Mouse (Mus musculus) CD8-positive naive resting alpha-beta T cell, adult 2 months (primary cell): ENCODE data around the gene Ugt1a10.

Source experiments
- DNase-seq, 2 experiments: peaks; one replicate each; pipeline ENCODE4 v3.0.0; 2022; ENCODE audit warnings: low read depth in 2 of 2, low spot score in 2 of 2

The Ugt1a10 gene

DNA sequence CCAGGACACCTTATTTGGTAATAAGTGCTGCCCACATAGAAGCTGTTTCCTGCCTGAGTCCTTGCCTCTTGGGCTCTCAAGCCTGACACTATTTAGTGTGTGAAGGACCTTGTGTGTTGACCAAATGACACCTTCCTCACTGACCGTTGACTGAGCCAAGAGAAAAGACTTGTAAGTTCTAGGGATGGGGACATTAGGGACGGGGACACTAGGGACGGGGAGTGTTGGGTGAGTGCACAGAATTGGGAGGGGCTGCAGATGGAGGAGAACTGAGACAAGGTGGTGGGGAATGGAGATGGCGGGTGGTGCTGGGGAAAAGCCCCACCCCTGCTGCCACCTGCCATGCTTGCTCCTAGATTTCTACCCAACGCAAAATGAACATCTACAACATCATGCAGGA, 174.8 kb downstream of the Ugt1a10 start:
- no peak for DNase-seq

DNA sequence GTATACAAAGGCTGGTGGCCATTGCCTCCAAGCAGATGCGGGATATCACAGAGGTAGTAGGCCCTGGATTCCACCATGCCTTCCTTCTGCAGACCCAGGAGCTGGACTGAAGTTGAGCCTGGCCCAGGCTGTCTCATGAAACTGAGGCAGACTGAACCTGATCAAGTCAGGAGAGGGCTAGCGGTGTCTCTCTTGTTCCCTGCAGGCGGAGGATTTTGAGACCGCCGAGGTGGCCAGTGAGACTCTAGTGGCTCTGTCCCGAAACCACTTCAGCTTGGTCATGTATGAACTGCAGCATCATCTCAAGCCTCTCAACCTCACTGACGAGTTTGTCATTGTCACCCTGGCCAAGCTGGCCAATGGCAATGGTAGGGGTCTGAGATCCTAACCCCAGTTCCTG, 175.2 kb downstream of the Ugt1a10 start:
- DNase-seq: no peak

DNA sequence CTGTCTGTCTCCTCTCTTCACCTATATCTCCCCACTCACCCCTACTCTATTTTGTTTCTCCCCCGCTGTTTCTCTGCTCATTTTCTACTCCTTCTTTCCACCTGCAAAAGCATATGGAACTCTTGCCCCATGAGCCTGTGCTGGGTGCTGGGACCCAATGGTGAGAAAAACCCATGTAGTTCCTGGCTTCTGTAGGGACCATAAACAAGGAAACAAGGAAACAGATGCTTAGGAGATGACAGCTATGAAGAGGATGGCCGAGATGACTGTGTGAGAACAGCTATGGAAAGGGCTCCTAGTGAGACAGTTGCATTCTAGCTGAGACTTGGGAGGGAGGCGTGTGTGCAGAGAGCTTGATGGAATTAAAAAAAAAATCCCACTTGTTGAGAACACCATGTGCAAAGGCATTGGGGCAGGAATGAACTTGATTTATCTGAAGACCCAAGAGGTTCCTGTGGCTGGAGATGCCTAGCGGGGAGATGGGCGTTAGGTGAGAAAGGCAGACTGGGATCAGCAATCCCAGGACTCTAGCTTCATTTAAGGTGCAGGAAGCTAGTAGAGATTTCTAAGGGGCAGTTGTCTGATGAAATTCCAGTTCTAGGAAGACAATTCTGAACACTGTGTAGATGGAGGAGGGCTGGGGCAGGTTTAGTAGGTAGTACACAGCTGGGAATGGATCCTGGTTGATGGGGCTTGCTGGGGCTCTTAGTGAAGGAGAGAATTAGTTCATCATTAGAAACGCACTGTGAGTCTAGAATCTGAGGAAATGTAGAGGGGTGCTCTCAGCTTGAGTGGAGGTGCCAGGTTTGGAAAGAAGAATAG, 176.0 kb downstream of the Ugt1a10 start:
- no peak for DNase-seq

DNA sequence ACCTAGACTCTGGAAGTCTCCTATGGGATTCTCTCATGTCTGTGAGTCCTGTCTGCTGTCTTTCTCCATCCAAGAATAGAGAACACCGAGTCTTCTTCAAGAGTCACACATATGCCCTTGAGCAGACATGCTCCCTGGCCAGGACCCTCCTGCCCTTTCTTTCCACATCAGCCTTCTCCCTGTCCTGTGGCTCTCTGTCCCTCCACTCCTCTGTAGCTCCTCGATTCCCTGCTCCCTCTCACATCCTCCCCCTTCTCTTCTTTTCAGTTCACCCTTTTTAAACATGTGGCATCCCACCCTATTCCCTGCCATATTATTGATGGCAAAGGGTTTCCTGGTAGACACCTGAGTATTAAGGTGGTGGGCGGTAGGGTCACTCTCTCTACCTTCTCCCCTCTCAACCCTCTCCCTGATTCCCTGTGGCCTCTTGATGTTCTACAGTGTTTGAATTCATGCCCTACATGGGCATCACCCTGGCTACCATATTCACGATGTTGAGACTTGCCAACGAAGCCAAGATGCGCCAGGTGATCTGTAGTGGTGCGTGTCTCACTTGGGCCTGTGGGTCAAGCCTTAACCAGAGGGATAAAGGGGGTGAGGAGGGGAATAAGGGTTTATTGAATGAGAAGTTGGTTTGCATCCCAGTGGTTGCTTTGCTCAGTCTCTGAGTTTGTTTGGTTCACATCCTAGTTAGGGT, 176.8 kb downstream of the Ugt1a10 start:
- no peak for DNase-seq

DNA sequence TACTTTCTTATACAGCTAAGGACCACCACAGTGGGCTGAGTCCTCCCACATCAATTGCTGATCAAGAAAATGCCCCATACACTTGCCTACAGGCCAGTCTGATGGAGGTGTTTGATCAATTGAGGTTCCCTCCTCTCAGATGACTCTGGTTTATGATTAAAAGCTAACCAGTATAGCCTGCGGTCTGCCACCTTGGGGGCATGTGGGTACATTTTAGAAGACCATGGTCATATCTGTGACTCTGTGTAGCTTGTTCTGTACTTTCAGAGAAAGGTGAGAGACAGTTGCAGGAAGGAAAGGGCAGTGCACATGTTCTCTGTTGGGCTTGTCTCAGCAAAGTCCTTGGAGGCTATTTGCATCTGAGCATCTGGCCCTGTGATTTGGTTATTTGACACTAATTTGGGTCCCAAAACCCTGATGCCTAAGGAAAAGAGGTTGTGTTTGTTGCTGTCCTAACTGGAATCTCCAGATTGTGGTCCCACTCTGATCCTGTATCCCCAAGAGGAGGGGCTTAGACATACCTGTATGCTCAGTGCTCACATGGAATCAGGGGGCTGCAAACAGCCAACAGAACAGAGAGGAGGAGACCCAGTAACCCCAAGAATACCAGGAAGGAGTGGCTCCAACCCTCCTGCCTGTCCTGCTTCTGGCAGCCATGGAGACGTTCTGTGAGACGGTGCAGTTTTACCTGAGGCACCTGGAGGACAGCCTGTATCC, 177.6 kb downstream of the Ugt1a10 start:
- DNase-seq: no peak

DNA sequence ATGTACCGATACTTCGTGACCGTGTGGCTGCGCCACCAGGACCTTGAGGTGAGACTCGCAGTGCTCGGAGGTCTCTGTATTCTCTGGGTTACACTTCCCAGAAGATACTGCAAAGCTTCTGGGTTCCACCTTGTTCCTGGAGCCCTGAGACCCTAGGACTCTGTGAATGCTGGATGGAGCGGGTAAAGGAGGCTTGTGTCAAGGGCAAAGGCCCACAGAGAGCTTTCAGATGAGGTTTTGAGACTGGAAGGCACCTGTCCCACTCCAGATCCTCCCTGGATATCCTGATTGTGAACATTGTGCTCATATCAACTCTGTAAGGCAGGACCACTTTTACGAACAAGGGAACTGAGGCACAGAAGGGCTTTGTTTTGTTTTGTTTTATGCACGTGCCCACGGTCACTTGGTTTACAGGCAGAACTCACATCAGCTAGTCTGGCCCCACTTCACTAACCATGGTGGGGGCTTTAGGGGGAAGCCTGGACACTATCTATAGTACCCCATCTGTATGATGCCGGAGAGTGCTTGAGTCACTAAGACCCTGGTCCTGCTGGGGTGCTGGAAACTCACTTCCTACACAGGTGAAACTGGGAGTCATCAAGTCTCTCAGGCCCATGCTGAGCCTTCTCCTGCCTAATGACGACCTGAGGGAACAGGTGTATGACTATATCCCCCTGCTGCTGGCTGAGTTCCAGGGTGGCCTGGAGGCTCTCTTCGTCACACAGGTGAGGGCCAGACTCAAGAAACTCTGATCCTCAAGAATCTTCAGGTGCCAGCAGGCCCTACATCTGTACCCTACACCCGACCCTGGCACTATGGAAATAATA, 178.4 kb downstream of the Ugt1a10 start:
- DNase-seq: no peak

DNA sequence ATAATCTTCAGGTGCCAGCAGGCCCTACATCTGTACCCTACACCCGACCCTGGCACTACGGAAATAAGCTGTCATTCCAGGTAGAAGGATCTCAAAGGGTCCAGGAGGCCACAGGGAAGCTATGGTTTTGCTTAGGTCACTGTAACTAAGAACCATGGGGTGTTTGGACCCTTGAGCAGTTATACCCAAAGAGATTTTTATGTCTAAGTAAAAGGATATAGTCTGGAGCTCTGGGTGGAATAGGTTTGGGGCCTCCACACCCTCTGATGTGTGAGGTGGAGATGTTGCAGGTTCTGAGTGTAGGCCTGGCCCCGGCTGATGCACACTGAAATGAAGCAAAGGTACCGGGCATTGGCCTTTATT, 179.0 kb downstream of the Ugt1a10 start:
- no peak for DNase-seq

GRCm38 (mm10) chr1:88234646-88235045, 179.5 kb downstream of the Ugt1a10 start:
- no peak for DNase-seq

DNA sequence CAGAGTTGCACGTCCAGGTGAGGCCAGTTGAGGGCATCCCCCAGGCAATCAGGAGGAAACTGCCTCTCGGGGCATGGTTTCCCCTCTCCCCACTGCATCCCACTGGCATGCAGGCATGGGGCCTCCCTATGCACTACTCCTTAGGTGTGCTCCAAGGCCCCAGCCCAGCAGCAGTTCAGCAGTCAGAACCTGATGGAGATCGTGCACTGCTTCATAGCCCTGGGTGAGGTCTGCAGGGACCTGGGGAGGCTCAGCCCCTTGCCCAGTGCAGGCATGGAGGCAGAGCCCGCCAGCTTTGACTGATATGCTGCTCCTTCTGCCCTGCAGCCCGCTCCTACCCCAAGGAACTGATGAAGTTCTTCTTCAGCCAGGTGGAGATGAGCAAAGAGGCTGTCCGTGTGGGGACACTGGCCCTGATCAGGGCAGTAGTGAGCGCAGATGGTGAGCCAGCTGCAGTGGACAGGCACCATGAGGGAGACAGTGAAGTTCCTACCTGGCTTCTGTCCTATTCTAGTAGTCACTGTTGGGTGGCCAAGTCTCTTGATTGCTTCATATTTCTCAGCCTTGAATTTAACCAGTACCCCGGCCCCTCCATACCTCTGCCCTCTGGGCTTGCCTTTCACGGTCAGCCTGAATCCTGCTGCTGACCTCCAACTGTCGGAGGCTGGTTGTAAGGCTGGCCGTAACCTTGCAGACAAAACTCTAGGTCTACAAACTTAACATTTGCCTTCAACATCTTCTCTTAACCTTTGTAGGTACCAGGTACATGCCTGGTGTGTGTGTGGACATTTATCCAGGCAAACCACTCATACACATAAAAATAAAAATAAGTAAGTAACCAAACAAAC, 180.1 kb downstream of the Ugt1a10 start:
- DNase-seq: no peak

GRCm38 (mm10) chr1:88235894-88236415, 180.8 kb downstream of the Ugt1a10 start:
- no peak for DNase-seq

- DNase-seq: no peak
Measured at GRCm38 (mm10) chr1:88237311-88237710, 182.1 kb downstream of the Ugt1a10 start.

GRCm38 (mm10) chr1:88238771-88239170, 183.6 kb downstream of the Ugt1a10 start:
- no peak for DNase-seq

GRCm38 (mm10) chr1:88240072-88240471, 184.9 kb downstream of the Ugt1a10 start:
- no peak for DNase-seq

DNA sequence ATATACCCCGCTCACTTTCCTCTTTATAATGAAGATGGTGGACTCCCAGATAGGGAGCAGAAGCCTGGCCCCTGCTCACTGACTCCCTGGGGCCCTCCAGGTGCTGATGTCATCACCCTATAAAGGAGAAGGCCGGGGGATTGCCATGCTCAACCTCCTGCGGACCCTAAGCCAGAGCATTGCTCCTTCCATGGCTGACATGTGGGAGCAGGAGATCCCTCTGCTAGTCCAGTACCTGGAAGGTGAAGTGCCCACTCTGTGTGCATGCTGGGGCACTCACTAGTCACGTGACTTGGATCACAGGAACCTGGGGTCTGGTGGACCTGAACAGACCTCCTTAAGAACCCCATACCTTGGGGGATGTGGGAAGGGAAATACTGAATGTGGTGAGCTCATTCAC, 185.4 kb downstream of the Ugt1a10 start:
- no peak for DNase-seq

GRCm38 (mm10) chr1:88243861-88244260, 188.7 kb downstream of the Ugt1a10 start:
- DNase-seq: no peak

DNA sequence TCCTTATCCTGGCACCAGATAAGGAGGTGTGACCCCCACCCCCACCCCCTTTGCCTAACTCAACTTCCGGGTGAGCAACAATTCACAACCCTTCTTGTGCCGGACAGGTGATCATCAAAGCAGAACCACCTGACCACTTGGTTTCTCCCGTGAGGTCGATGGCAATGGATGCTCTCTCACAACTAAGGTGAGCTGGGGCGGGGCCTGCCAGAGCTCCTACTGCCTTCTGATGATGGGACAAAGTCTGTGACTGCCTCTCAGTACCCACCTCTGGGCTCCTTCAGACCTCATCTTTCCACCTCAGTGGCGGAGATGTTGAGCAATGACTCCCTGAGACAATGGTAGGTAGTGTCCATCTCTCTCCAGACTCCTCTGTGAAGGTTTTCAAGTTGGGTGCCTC, 190.7 kb downstream of the Ugt1a10 start:
- DNase-seq: no peak

DNA sequence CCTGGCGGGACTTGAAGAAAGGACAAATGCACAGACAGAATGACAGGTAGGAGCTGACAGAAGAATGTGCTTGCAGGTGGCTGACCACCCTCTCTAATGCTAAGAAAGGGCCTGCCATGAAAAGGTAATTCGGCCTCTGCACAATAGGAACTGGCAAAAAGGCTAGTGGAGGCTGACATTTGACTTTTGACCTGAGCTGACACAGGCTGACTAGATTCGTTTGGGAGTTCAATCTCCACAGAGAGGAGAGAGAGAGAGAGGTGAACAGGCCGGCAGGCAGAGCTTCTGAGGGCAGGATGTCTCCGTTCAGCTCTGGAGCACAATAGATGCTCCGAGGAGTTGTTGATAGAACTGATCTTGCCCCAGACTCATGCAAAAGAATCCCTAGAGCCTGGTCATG, 191.2 kb downstream of the Ugt1a10 start:
- no peak for DNase-seq

DNA sequence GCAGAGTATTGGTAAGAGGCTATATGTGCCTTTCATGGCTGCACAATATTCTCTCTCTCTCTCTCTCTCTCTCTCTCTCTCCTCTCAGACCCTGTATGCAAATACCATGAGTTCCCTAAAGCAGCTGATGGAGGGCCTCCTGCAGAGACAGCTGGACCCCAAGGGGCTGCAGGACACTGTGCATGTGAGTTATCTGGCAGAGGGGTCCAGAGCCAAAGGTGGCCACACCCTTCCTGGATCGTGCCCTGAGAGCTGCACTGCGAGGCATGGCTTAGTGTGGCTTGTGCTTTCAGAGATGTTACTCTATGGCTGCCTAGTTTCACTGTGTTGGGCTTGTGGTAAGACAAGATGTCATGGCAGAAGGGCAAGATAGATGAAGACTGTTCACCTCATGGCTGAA, 192.5 kb downstream of the Ugt1a10 start:
- no peak for DNase-seq

DNA sequence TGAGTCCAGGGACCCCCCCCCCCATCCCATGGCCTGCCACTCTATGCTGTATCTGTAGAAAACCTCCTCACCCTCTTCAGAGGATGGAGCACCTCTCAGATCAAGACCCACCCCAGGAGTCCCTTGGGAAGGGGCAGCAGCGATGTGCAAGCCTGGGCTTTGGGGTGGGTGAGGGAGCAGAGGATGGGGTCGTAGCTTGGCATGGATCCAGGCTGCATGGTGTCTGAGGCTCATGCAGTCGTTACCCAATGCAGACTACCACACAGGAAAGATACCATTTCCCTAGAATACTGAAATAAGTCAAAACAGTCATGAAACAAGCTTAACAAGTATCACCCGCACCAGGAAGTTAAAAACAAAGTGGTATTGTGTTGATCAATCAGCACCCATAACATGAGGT, 193.5 kb downstream of the Ugt1a10 start:
- no peak for DNase-seq

DNA sequence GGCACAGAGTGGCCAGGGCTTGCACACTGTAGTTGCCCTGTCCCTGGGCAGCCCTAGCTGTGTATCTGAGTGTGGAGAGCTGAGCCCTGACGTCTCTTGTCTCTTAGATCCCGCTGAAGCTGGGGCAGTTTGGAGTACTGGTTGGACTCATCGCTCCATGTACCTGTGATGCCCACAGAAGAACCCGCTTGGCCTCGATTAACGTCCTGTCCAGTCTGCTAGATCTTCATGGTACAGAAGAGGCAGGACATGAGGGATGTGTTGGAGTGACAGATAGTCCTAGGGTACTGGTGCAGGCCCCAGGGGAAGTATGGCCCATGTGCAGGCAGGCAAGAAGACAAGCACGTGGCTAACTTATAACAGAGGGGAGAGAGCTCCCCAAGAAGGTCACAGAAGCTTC, 194.4 kb downstream of the Ugt1a10 start:
- no peak for DNase-seq
